Mouse (Mus musculus) thymus, postnatal 14 days (tissue): Measurements from ENCODE around the gene Enpp7.

Experiments
- DNase-seq: peaks from one replicate; pipeline ENCODE4 v3.0.0; 2021

Gene Enpp7

DNA sequence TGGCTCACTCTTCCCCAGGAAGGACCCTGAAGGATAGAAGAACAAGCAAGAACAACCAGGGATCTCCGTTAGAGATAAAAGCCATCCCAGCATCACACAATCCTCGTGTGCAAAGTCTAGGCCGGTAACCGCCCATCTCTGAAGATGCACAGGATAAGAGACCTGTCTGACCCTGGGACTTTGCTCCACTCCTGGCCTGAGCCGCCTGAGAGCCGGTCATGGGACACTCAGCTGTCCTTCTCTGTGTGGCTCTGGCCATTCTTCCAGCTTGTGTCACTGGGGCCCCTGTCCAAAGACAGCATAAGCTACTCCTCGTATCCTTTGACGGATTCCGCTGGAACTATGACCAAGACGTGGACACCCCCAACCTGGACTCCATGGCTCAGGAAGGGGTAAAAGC lies at the start of gene Enpp7:
Gene Enpp7, plus strand, starts transcription at position 190 of the 400 bp plus-strand sequence.
- no peak for DNase-seq

DNA sequence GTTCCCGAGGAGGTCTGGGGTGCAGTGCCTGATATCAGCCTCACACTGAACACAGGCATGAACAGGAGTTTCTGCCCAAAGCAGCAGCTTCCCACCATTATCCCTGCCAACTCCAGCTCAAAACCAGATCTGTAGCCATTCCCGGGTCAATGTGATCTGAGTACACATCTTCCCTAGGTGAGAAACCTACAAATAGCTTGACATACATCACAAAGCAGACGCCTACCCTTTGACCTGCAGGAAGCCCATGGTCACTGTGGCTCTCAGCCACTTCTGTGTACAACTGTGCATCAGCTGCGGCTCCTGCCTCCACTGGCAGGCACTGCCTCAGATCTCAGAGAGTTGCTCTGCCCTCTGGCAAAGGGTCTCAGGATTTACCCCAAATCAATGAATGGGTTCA lies 48.3 kb upstream of the Enpp7 start:
- no peak for DNase-seq

GRCm38 (mm10) chr11:118940539-118940938 lies 47.4 kb upstream of the Enpp7 start:
- no peak for DNase-seq

- DNase-seq, result no peak
These were observed 46.7 kb upstream of the Enpp7 start for GRCm38 (mm10) chr11:118941268-118941667.

DNA sequence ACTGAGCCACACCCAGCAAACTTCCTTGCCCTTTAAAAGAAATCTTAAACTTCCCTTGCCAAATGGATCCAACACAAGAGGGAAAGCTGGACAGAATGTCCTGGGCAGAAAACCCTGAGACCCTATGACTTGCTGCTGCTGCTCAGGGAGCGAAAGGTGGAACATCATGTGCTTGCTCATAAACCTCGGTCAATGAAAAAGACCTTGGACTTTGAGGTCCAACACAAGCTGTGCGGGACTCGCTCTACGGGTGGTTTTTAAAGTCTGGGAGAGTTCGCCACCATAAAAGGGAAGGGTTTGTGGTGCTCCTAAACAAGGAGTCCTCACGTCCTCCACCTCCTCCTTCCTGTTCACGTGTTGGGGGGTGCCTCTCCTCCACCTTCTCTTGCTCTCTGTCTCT lies 42.1 kb upstream of the Enpp7 start:
- no peak for DNase-seq

GRCm38 (mm10) chr11:118955016-118955415 lies 33.0 kb upstream of the Enpp7 start:
- no peak for DNase-seq

DNA sequence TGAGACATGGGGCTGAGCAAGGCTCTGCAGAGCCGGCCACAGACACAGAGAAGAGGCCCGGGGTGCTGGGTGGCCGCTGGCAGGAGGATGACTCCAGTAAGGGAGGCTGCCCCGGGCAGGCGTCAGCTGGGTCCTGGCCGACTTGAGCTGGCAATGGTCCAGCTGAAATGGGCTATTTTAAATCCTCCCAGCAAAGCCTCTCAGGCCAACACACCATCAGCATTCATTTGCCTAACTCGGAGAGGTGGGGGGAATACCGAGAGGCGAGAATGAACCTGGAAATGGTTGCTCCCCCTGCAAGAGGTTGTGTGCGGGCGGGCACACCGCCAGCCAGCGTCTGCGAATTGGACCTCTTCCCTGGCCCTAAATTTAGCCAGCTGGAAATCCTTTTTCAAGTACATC lies 30.9 kb upstream of the Enpp7 start:
- DNase-seq, result no peak

DNA sequence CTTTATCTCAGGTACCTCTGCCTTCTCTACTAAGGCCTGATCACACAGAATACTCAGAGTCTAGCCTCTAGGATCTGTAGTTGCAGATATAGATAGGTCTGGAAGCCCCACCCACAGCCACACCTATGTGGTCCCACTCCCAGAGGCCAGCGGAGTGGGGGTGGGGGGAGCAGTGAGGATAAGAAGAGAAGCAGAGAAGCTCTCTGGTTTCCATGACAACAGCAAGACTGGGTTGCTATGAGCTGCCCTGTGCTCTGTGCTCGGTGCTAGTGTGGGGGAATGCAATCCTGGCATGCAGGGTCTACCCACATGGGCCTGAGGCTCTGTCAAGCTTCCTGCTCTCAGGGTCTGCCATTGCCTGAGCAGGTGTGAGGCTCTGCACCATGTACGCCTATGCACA lies 27.3 kb upstream of the Enpp7 start:
- DNase-seq, result no peak

DNA sequence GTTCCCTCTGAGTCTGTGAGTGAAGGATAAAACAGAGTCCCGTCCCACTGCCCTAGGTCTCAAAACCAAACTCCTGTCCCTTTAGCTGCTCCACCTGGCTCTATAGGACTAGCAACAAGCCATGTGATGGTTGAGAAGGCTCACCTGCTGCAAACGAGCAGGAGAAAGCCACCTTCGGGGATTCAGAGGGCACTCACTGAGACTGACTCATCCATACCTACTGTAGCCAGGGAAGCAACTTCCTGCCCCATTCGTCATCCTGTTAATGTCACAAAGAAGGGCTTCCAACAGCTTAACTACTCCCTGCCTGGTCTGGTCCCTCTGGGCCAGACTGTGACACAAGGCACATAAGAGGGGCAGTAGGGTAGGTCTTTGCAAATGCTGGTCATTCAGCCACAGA lies 25.5 kb upstream of the Enpp7 start:
- no peak for DNase-seq

DNA sequence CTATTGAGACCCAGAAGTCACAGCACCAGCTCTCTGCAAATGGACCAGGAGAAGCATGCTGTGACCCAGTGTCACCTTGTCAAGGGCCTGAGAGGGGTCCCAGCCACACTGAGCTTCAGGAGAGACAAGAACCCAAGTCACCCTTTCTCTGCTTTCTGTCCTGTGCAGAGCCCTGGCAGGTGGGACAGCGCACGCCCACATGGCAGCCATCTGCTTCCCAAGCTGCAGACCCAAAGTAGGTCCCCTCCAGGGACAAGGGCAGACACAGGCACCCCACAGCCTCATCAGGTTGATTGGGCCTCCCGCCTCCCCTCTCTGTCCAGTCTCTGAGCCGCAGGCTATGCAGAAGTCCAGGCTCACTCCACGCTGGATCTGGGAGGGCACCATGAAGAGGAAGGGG lies 24.1 kb upstream of the Enpp7 start:
- DNase-seq, result no peak

DNA sequence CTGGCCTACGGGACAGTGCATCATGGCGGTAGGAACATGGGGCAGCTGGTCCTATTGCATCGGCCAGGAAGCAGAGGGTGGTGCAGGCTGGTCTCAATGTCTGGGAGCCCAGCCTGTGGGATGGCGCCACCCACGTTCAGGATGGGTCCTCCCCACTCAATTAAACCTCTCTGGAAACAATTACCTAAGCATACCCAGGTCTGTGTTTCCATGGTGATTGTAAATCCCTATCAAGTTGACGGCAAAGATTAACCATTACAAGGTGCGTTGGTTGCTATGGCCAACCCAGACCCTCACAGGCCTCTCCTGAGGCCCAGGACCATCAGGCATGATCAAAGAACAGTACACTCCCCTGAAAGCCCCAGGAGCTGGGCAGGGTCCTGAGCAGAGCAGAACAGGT lies 22.9 kb upstream of the Enpp7 start:
- no peak for DNase-seq

GRCm38 (mm10) chr11:118971470-118972034 lies 16.4 kb upstream of the Enpp7 start:
- peak; percentile 67 for DNase-seq

DNA sequence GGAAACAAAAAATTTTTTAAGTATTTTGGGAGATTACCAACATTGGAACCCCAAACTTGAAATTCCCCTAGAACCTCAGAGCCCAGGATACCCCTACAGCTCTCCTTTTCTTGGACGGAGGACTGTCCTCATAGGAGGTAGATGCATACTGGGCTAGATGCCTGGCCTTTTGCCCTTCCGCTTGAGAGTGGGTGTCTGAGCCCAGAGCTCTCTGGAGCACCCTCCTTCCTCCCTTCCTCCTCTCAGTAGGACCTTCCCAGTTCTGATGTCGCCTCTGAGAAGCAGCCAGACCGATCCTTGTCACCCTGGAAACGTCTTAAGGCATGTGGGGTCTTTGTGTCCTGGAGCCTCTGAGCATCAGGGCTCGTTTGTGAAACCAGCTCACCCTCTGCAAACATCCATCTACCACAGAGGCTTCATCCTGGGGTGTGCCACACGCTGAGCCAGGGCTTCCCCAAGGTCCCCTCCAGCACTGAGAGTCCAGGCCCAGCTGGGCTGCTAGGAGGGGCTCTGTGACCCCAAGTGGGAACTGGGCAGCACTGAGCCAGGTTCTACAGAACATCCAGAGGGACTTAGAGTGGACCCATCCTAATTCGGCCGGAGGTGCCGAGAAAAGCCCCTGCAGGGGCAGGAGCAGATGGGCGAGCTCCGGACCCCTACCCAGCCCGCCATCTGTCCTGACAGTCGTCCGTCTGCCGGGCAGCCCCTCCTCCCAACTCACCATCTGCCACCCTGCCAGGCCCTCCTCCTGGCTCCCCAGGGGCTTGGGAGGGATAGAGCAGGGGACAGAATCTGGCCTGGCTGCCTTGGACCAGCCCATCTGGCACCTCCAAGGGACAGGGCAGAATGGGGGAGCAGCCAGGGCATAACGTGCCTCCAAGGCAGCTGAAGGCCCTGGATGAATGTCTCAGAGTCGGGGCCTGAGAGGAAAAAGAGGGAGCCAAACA lies 15.3 kb upstream of the Enpp7 start:
- DNase-seq, result no peak

GRCm38 (mm10) chr11:118974340-118974739 lies 13.6 kb upstream of the Enpp7 start:
- no peak for DNase-seq

GRCm38 (mm10) chr11:118975427-118975826 lies 12.6 kb upstream of the Enpp7 start:
- peak; percentile 51 for DNase-seq

DNA sequence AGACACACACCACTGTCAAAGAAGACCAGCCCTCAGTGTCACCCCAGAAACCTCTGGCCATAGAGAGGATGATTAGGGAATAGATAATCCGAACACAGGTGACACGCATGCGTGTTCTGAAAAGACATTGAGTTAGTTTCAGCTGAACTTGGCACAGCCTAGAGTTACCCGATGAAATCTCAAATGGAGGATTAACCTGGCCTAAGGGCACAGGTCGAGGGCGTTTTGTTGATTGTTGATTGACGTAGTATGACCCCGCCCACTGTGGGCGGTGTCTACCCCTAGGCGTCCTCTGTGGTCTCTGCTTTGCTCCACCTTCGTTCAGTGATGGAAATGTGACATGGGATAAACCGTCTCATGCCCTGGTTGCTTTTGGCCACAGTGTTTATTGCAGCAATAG lies 12.1 kb upstream of the Enpp7 start:
- peak; percentile 42 for DNase-seq

DNA sequence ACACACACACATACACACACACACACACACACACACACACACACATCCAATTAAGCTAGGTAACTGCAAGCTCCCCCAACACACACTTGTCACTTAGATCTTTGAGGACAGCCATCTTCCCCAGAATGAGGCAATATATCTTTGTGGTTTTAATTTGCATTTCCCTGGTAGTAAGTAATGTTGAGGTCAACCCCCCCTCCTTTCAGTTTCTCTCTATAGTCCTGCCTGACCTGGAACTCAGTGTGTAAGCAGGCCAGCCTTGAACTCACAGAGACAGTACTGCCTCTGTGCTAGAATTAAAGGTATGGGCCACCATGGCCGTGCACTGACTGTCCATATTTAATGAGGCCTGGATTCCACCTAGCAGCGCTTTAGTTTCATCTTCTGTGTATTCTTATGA lies 7.6 kb upstream of the Enpp7 start:
- no peak for DNase-seq

DNA sequence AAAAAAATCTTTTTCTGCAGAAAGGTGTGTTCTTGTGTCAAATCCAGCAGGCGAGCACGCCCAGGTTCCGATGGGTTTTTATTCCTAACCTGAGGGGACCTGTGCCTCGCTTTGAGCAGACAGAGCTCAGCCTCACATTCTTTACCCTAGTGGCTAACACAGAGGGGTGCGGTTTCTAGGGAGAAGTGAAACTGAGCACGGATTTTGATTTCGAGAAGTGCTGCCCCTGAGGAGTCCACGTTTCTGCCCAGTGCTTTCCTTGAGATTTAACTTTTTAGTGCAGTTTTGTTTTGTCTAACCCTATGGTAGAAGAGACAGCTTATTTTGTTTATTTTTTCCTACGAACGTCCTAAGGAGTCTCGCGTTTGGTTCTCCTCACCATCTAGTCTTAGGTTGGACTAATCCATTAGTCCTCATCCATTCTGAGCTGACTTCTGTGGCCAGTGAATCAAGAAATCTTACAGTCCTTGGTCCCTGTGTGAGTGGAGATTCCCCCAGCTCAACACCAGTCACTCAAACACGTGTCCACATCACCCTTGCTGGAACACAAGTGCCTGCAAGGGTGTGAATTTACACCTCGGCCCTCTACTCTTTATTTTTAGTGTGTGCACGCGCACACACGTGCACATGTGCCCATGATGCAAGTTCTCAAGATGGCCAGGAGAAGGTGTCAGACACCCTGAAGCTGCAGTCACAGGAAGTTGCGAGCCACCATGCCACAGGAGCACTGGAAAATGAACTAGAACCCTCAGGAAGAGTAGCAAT lies 6.8 kb upstream of the Enpp7 start:
- no peak for DNase-seq

DNA sequence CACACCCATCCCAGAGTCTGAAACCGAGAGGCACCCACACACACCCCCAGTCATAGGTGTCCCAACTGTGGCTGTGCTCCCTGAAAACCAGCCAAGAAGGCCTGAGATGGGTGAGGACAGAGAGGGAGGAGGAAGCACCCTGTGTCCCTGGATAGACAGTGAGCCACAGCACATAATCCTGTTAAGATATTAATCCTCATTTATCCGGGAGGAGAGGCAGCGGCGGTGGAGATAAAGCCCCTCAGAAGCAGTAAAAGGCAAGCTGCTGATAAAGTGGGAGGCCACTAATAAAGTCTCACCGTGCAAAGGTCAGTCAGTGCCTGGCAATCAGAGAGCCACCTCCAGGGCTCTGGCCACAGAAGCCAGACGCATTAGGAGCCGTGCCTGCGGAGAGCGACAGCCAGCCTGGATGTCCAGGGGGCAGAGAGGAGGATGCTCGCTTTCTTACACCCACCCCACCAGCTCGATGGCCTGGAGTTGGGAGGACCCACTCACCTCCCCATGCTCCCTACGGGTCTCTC lies 5.3 kb upstream of the Enpp7 start:
- DNase-seq, result no peak

DNA sequence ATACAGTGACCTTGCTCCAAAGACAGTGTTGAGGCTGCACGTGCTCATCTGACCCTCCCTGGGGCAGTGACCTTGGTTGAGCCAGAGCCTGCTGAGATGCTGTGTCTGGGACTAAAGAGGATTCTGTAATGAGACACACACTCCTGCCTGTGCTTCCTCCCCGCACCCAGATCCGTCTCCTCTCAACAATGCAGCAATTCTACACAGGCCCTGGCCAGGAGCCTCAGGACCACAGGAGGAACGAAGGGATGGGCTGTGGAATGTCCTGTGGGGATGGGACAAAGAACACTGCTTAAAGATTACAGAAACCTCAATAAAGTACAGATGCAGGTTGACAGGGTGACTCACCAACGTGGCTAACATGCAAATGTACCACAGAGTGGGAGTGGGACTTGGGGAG lies 2.4 kb upstream of the Enpp7 start:
- DNase-seq, result no peak

DNA sequence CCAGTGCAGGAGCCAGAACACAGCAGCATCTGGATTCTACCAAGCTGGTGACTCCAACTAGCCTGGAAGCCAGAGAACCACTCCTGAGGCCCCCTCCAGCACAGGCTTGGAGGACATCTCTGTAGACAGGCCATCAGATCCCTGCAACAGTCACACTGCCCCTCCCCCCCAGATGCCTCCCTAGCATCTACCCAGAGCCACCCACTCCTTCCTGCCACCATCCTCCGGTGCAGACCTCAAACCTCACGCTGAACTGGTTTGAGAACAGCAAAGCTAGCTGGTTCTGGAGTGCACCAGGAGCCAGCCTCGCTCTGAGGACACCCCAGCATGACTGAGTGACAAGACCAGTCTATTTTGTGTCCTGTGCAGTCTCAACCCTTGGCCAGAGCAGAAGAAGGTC lies 4.8 kb downstream of the Enpp7 start:
- peak; percentile 87 for DNase-seq

DNA sequence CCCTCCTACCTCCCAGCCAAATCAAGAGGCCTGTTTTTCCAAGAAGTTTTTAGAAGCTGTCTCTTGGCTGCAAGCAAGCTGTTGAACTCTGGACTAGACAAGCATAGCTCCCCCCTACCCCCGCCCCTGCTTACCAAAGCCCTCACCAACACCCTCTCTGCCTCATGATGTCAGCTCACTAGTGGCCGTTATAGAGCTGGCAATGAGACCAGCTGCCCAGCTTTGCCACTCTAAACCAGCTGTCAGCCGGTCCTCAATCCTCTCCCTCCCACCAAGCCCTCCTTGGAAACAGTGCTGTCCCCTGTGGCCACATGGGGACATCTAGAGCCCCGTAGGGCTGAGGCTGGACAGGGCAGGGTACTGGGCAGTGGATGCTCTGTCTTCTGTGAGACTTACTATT lies 7.5 kb downstream of the Enpp7 start:
- DNase-seq, result no peak

GRCm38 (mm10) chr11:118997182-118997581 lies 9.2 kb downstream of the Enpp7 start:
- no peak for DNase-seq
